Mouse (Mus musculus): ENCODE measurements at regions not wholly inside any gene's neighbourhood (a gene's known extent, or its start where the extent isn't known, plus 50 kb on each side); places are given as distances from the start of the nearest gene placed in this dataset.

DNA sequence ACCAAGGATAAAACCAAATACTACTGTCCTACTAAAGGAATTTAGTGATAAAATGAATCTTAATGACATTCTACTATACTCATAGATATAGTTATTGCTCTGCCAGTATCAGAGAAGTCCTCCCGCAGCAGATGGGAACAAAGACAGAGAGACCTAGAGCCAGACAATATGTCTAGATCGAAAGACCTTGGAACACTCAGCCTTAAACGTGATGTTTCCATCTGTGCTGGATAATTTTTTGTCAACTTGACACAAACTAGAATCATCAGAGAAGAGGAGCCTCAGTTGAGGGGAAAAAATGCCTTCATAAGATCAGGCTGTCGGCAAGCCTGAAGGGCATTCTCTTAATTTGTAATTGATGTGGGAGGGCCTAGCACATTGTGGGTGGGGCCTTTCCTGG lies 252.4 kb downstream of the Adgb start:
- TF ChIP-seq CTCF (IDR thresholded peaks at IDR 0.05; ENCODE audit: control insufficient read depth, insufficient read depth, insufficient replicate concordance, low read depth, low read length): no peak
- no peak for TF ChIP-seq POLR2A (IDR thresholded peaks at IDR 0.05; ENCODE audit: control insufficient read depth, low read depth, low read length)
